Mouse (Mus musculus): ENCODE measurements at regions not wholly inside any gene's neighbourhood (a gene's known extent, or its start where the extent isn't known, plus 50 kb on each side); places are given as distances from the start of the nearest gene placed in this dataset.

DNA sequence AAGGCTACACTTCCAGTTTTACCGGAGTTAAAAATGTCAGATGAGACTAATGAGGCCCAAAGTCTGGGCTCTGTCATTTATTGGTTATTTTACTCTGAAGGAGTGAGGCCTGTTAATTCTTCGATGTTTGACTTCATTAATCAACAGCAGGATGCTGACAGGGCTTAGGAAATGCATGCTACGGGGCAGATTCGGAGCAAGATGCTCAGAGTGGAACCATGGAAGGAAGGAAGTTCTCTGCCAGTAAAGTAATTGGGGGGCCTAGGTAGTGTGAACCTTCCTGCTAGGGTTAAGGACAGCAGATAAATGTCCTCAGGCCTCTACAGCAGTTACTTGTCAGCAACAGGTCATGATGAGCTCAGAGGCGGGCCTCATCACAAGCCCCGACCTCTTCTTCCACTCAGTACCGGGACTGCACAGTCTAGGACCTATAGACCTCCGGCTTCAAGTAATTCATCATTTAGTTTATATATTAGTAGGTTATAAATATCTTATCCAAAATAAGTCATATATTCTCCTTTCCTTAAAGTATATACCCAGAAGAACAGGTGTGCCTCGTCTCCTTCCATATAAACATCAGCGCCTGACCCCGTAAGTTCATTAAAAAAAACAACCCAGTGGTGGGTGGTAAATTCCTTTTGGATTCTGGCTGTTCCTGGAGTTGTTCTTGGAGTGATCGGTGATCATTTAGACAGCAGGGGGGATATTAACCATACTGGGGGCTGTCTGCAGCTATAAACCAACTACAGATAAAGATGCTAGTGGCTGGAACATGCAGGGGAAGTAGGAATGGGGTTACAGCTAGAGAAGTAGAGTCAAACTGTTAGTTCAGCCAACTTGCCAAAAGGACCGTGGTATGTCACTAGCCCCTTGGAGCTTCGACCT lies 124.9 kb upstream of the Egflam start:
- H3K4me2 ChIP-seq: no peak overlapping the region
- no peak overlapping the region for H3K4me3 ChIP-seq
- no peak for ATAC-seq (replicated peaks)
- no peaks in the 10 kb centered on the region for H3K36me3 ChIP-seq (replicated peaks)
- no peaks in the 10 kb centered on the region for H3K9me3 ChIP-seq
- H3K27me3 ChIP-seq (replicated peaks): no peaks in the 10 kb centered on the region
- 90% methylated on average over 14 of the region's 14 CpGs for WGBS
- no peaks in the 10 kb centered on the region for H3K4me1 ChIP-seq
- H3K9ac ChIP-seq: no peak overlapping the region
- no peak overlapping the region for H3K27ac ChIP-seq

- H3K4me1 ChIP-seq: no peaks in the 10 kb centered on the region
- H3K36me3 ChIP-seq (replicated peaks): no peaks in the 10 kb centered on the region
- no peak for ATAC-seq (replicated peaks)
- H3K4me2 ChIP-seq: no peak overlapping the region
- H3K27ac ChIP-seq: no peak overlapping the region
- H3K4me3 ChIP-seq: no peak overlapping the region
- 28% methylated on average over 5 of the region's 5 CpGs for WGBS
- H3K9me3 ChIP-seq: no peaks in the 10 kb centered on the region
- no peaks in the 10 kb centered on the region for H3K27me3 ChIP-seq (replicated peaks)
- H3K9ac ChIP-seq: no peak overlapping the region
Measured at GRCm38 (mm10) chr15:7530959-7531588, 132.9 kb upstream of the Egflam start.

DNA sequence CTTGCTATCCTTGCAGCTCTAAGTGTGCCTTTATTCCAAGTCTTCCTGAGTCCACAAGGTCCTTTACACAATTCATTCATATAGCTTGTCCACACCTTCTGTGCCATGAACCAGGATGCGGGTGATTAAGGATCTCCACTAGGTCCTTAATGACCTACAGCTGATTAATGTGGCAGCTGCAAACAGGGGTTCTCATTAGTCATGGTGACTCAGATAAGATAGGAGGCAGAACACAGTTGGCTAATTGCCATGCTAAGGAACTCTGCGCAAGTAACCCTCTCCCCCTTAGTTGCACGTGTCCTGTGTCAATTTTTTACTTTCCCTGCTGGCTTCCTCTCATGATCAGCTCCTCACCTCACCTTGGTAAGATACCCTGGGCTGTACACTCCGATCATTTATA lies 139.7 kb upstream of the Egflam start:
- no peak for ATAC-seq (replicated peaks)
- WGBS: 87% methylated on average over 4 of the region's 4 CpGs
- Histone ChIP-seq H3K4me2 (no peak overlapping the region), H3K36me3 (replicated peaks) (no peaks in the 10 kb centered on the region), H3K9me3 (no peaks in the 10 kb centered on the region), H3K9ac (no peak overlapping the region), H3K4me1 (no peaks in the 10 kb centered on the region), H3K27me3 (replicated peaks) (no peaks in the 10 kb centered on the region), H3K27ac (no peak overlapping the region), H3K4me3 (no peak overlapping the region)

GRCm38 (mm10) chr15:7553190-7553895 lies 155.1 kb upstream of the Egflam start:
- no peak for ATAC-seq (replicated peaks)
- H3K9me3 ChIP-seq: no peaks in the 10 kb centered on the region
- H3K4me3 ChIP-seq: no peak overlapping the region
- H3K27ac ChIP-seq: no peak overlapping the region
- WGBS: 73% methylated on average over 2 of the region's 2 CpGs
- H3K4me1 ChIP-seq: no peaks in the 10 kb centered on the region
- no peaks in the 10 kb centered on the region for H3K36me3 ChIP-seq (replicated peaks)
- H3K4me2 ChIP-seq: no peak overlapping the region
- H3K9ac ChIP-seq: no peak overlapping the region
- no peaks in the 10 kb centered on the region for H3K27me3 ChIP-seq (replicated peaks)

- no peak overlapping the region for H3K4me3 ChIP-seq
- no peaks in the 10 kb centered on the region for H3K9me3 ChIP-seq
- no peak overlapping the region for H3K9ac ChIP-seq
- no peaks in the 10 kb centered on the region for H3K36me3 ChIP-seq (replicated peaks)
- no peak overlapping the region for H3K27ac ChIP-seq
- H3K27me3 ChIP-seq (replicated peaks): no peaks in the 10 kb centered on the region
- no peaks in the 10 kb centered on the region for H3K4me1 ChIP-seq
- H3K4me2 ChIP-seq: no peak overlapping the region
- 94% methylated on average over 3 of the region's 3 CpGs for WGBS
- ATAC-seq (replicated peaks): no peak
Measured at GRCm38 (mm10) chr15:7554433-7554832, 156.2 kb upstream of the Egflam start.

- Histone ChIP-seq H3K36me3 (replicated peaks) (no peaks in the 10 kb centered on the region), H3K9me3 (no peaks in the 10 kb centered on the region), H3K4me2 (no peak overlapping the region), H3K4me1 (no peaks in the 10 kb centered on the region), H3K4me3 (no peak overlapping the region), H3K27ac (no peak overlapping the region), H3K9ac (no peak overlapping the region), H3K27me3 (replicated peaks) (no peaks in the 10 kb centered on the region)
- peak; percentile 9; the same call in 1 of the 2 replicates for ATAC-seq (replicated peaks)
- 78% methylated on average over 4 of the region's 4 CpGs for WGBS
Measured at GRCm38 (mm10) chr15:7563279-7563678, 165.1 kb upstream of the Egflam start.

GRCm38 (mm10) chr15:7563726-7564125 lies 165.5 kb upstream of the Egflam start:
- Histone ChIP-seq H3K4me2 (no peak overlapping the region), H3K27ac (no peak overlapping the region), H3K4me3 (no peak overlapping the region), H3K36me3 (replicated peaks) (no peaks in the 10 kb centered on the region), H3K4me1 (no peaks in the 10 kb centered on the region), H3K9ac (no peak overlapping the region), H3K9me3 (no peaks in the 10 kb centered on the region), H3K27me3 (replicated peaks) (no peaks in the 10 kb centered on the region)
- 73% methylated on average over 9 of the region's 9 CpGs for WGBS
- ATAC-seq (replicated peaks): peak; percentile 88

DNA sequence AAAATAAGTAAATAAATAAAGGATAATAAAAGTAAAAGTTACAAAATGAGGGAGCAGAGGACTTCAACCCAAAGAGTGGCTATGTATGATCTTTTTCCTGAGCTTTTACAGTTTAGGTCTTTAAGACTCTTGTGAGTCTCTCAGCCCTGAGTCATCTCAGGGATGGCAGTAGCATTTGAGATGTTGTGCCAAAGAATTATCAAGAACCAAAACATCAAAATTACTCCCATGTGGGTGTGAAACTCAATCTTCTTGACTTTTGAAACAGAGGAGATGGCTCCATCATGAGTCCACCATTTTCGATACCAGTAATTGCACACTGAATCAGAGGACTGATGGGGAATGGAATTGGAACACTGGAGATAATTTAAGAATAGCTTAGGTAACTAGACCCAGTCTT lies 174.0 kb upstream of the Egflam start:
- Histone ChIP-seq H3K27ac (no peak overlapping the region), H3K4me3 (no peak overlapping the region), H3K4me2 (no peak overlapping the region), H3K9ac (no peak overlapping the region), H3K4me1 (no peaks in the 10 kb centered on the region), H3K36me3 (replicated peaks) (no peaks in the 10 kb centered on the region), H3K9me3 (no peaks in the 10 kb centered on the region), H3K27me3 (replicated peaks) (no peaks in the 10 kb centered on the region)
- 100% methylated on average over 1 of the region's 1 CpGs for WGBS
- ATAC-seq (replicated peaks): no peak

DNA sequence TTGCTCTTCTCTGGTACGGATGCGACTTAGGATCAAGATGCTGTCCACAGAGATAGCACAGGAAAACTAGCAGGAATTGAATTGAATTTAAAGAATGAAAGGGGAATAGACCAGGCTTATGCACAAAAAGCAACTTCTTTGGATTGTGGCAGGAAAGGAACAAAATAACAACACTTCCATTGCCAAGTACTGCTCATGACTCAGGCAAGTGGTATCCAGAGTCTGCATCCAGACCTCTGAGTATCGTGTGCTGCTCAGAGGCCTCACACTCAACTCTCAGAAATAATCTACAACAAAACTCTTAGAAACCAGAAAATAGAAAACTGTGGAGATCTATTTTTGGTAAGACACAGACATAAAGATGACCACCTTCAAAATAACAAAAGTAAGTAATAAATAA lies 176.1 kb upstream of the Egflam start:
- H3K27ac ChIP-seq: no peak overlapping the region
- H3K4me1 ChIP-seq: no peaks in the 10 kb centered on the region
- H3K4me3 ChIP-seq: no peak overlapping the region
- H3K9ac ChIP-seq: no peak overlapping the region
- 92% methylated on average over 3 of the region's 3 CpGs for WGBS
- H3K36me3 ChIP-seq (replicated peaks): no peaks in the 10 kb centered on the region
- no peak overlapping the region for H3K4me2 ChIP-seq
- H3K27me3 ChIP-seq (replicated peaks): no peaks in the 10 kb centered on the region
- no peak for ATAC-seq (replicated peaks)
- no peaks in the 10 kb centered on the region for H3K9me3 ChIP-seq

DNA sequence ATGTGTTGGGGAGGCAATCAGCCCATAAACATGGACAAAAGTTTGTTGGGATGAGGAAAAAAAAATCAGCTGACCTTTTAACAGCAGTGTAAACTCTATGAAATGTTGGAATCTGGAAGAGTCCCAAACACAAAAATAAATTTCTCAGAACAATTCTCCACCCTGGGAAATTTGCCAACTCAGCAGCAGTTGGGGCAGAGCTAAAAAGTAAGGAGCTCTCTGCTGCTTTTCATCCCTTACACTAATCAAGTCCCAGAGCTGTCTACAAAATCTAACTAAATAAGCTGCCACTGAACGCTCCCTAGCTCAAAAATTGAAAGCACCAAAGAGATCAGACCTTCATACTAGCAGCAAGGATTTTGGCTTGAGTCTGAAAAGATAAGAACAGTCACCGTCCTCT lies 176.6 kb upstream of the Egflam start:
- no peak overlapping the region for H3K9ac ChIP-seq
- ATAC-seq (replicated peaks): no peak
- no peaks in the 10 kb centered on the region for H3K4me1 ChIP-seq
- H3K4me3 ChIP-seq: no peak overlapping the region
- no peaks in the 10 kb centered on the region for H3K27me3 ChIP-seq (replicated peaks)
- WGBS: 61% methylated on average over 2 of the region's 2 CpGs
- H3K9me3 ChIP-seq: no peaks in the 10 kb centered on the region
- H3K36me3 ChIP-seq (replicated peaks): no peaks in the 10 kb centered on the region
- H3K27ac ChIP-seq: no peak overlapping the region
- H3K4me2 ChIP-seq: no peak overlapping the region

DNA sequence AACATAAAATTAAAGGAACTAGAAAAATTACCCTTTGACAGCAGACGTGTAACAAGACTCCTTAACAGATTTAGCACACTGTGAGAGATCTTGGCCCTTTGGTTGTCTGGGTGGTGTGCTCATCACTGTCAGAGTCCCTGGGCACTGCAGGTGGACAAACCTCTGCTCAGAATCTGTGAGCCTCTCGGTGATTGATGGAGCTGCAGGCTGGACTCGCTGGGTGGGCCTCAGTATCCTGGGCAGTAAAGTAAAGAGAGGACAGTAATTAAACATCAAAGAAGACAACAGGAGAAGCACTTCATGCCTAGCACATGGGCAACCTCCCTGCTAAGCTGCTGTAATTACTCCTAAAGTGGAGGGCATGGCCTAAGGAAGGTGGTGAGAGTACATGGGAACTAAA lies 180.2 kb upstream of the Egflam start:
- WGBS: 61% methylated on average over 3 of the region's 3 CpGs
- ATAC-seq (replicated peaks): no peak
- H3K4me2 ChIP-seq: no peak overlapping the region
- no peaks in the 10 kb centered on the region for H3K4me1 ChIP-seq
- no peak overlapping the region for H3K9ac ChIP-seq
- no peaks in the 10 kb centered on the region for H3K27me3 ChIP-seq (replicated peaks)
- H3K27ac ChIP-seq: no peak overlapping the region
- H3K9me3 ChIP-seq: no peaks in the 10 kb centered on the region
- H3K4me3 ChIP-seq: no peak overlapping the region
- H3K36me3 ChIP-seq (replicated peaks): no peaks in the 10 kb centered on the region

- H3K4me1 ChIP-seq: no peaks in the 10 kb centered on the region
- H3K36me3 ChIP-seq (replicated peaks): no peaks in the 10 kb centered on the region
- H3K27me3 ChIP-seq (replicated peaks): no peaks in the 10 kb centered on the region
- H3K4me2 ChIP-seq: no peak overlapping the region
- H3K4me3 ChIP-seq: no peak overlapping the region
- 94% methylated on average over 3 of the region's 3 CpGs for WGBS
- H3K9ac ChIP-seq: no peak overlapping the region
- no peak overlapping the region for H3K27ac ChIP-seq
- no peak for ATAC-seq (replicated peaks)
- no peaks in the 10 kb centered on the region for H3K9me3 ChIP-seq
Measured at GRCm38 (mm10) chr15:7587210-7587609, 189.0 kb upstream of the Egflam start.
